Mouse (Mus musculus) right cerebral cortex, postnatal 36 days (tissue): ENCODE measurements around the gene Dzip1.

Experiments
- DNase-seq, 2 experiments: peaks; one replicate each; pipeline ENCODE4 v3.0.0; 2022; ENCODE audit warnings: low spot score in 2 of 2, mixed read lengths in 1 of 2

The Dzip1 gene

DNA sequence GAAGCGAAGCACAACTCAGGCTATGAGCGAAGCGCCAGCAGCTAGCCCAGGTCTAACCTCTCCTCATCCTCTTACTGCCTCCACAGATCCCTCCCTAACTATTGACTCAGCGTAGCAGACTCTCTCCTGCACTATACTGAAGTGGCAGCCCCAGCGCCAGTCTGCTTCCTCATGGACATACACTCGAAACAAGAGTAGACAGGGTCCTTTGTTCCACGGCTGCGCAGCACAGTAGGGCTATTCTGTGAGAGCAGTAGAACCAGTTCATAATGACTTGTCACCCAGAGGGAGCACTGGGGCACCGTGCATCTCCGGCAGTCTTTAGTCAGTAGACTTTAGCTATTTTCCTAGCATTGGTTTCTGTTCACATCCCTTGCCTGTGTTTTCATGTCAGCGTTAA is 89.1 kb downstream of the Dzip1 start:
- no peak for DNase-seq

- no peak for DNase-seq
Observed at GRCm38 (mm10) chr14:118834313-118834712, 90.9 kb downstream of the Dzip1 start.

DNA sequence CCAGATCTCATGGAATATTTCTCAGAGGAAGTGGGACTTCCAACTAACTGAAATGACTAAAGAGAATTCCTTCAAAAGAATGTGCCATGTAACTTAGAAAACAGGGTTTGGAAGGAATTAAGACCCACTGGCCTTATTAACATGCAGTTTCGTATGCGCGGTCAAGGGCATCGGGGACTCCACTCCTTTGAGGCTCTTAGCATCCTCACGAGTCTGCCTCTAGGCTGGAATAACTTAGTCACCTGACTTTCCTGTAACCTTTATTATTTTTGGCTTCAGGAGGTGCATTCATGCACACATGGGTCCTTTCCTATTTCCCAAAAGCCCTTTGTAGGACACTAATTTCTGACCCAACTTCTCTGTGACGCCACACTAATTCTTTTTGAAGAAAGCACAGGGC is 92.0 kb downstream of the Dzip1 start:
- no peak for DNase-seq

GRCm38 (mm10) chr14:118831597-118831996 is 93.7 kb downstream of the Dzip1 start:
- no peak for DNase-seq

DNA sequence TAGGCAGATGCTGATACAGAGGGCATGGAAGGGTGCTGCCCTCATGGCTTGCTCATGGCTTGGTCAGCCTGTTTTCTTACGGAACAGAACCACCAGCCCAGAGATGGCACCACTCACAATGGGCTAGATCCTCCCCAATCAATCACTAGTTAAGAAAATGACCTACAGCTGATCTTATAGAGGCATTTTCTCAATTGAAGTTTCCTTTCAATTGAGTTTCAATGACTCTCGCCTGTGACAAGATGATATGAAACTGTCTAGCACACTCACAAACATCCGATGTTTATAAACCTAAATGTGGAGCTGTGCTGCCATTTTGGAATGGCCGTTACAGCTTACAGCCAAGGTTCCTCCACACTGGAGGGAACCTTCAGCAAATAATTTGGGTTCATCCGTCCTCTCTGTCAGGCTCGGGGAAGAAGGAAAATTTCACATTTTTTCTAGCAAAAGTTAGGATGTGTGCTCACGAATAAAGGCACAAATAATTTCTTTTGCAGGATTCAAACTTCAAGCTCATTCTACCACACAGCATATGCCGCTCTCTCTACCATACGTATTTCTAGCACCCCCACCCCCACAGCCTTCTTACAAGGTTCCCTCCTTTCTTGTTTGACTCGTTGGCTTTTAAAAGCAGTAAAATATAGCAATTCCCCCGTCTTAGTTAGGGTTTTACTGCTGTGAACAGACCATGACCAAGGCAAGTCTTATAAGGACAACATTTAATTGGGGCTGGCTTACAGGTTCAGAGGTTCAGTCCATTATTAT is 95.7 kb downstream of the Dzip1 start:
- peak in 1 of 2 experiments; percentile 17 for DNase-seq

DNA sequence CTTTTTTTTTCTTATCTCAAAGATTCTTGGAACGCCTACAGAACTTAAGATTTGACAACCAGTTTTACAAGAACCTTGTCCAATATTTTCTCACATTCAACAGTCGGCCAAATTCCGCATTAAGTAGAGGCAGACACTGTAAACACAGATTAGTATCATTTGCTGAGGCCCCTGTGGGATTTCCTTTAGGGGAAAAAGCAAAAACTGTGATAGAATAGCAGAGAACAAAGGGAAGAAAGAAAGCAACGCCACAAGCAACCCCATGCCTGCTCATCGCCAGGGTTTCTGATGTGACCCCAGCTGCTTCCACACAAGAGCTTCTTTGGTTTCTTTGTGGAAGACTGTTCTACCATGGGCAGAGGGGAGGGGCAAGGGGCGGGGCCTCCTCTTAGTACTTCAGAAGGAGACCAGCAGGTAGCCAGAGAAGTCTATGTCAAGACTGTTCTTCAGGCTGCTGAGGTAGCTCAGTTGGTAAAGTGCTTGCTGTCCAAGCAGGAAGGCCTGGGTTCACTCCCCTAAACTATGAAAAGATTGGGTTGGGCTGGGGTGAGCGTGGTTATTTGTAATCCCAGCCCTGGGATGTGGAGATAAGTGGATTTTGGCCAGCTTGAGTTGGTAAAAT is 97.9 kb downstream of the Dzip1 start:
- DNase-seq: no peak

- DNase-seq: no peak
Observed at GRCm38 (mm10) chr14:118826346-118826745, 98.9 kb downstream of the Dzip1 start.
